Mouse (Mus musculus) NIH3T3 (cell line): ENCODE measurements around the gene A3galt2.
A peak's percentile ranks its signal among the peaks of the same experiment; 100 is the strongest.

Experiments used
- DNase-seq: peaks from one replicate; pipeline ENCODE4 v3.0.0-alpha.2; 2012; ENCODE audit warnings: low read depth

Gene A3galt2

GRCm38 (mm10) chr4:128796788-128797187, 41.6 kb downstream of the A3galt2 start:
- no peak for DNase-seq

GRCm38 (mm10) chr4:128801675-128802465, 46.7 kb downstream of the A3galt2 start:
- DNase-seq = no peak

- no peak for DNase-seq
Measured at GRCm38 (mm10) chr4:128803569-128803968, 48.4 kb downstream of the A3galt2 start.

- peak; percentile 61 for DNase-seq
Measured at GRCm38 (mm10) chr4:128804426-128805149, 49.4 kb downstream of the A3galt2 start.

GRCm38 (mm10) chr4:128805150-128806042, 50.2 kb downstream of the A3galt2 start:
- peak; percentile 72 for DNase-seq

GRCm38 (mm10) chr4:128806043-128806826, 51.1 kb downstream of the A3galt2 start, which contains the start of gene Zfp362:
Gene Zfp362 (minus strand): TSS chr4:128806045.
- DNase-seq = peak; percentile 78

GRCm38 (mm10) chr4:128806827-128807179, 51.6 kb downstream of the A3galt2 start:
- DNase-seq = peak; percentile 59

- peak; percentile 94 for DNase-seq
Measured at GRCm38 (mm10) chr4:128811382-128812056, 56.4 kb downstream of the A3galt2 start.

GRCm38 (mm10) chr4:128817011-128817410, 61.8 kb downstream of the A3galt2 start:
- no peak for DNase-seq
